ENCODE assay signal across 23 mouse cellular contexts in genomic region chr5:102009606-102010005, GRCm38 (mm10).
"Had no signal": no experiment of that assay in that cellular context is flagged by ENCODE, and none has a peak within 500 bp of the region (broad histone marks: within the 10 kb centered on the region; RNA-seq: fewer than 3 reads in every experiment).

No protein-coding gene starts in this region.

- ATAC-seq: forebrain, embryonic 15.5 days; forebrain, postnatal 0 days; hindbrain, postnatal 0 days; intestine, embryonic 16.5 days had no signal

- H3K27me3 ChIP-seq: forebrain, embryonic 15.5 days; heart, embryonic 12.5 days; hindbrain, embryonic 13.5 days; hindbrain, embryonic 15.5 days; kidney, embryonic 15.5 days; limb, embryonic 13.5 days; limb, embryonic 15.5 days had no signal

- H3K9ac ChIP-seq: forebrain, embryonic 15.5 days; forebrain, postnatal 0 days; heart, embryonic 12.5 days; hindbrain, embryonic 13.5 days; hindbrain, embryonic 15.5 days; kidney, embryonic 15.5 days; limb, embryonic 13.5 days; limb, embryonic 15.5 days; liver, embryonic 14.5 days had no signal

- H3K36me3 ChIP-seq: hindbrain, embryonic 15.5 days had no signal

- H3K9me3 ChIP-seq: forebrain, embryonic 15.5 days; heart, embryonic 10.5 days; heart, embryonic 12.5 days; hindbrain, embryonic 13.5 days; hindbrain, embryonic 15.5 days; kidney, embryonic 15.5 days; limb, embryonic 15.5 days had no signal

- H3K4me3 ChIP-seq: forebrain, embryonic 15.5 days; heart, embryonic 10.5 days; heart, embryonic 12.5 days; hindbrain, embryonic 13.5 days; hindbrain, embryonic 15.5 days; kidney, embryonic 15.5 days; limb, embryonic 13.5 days; limb, embryonic 15.5 days had no signal

- H3K4me2 ChIP-seq: forebrain, embryonic 15.5 days; heart, embryonic 12.5 days; hindbrain, embryonic 13.5 days; hindbrain, embryonic 15.5 days; kidney, embryonic 15.5 days; limb, embryonic 13.5 days; limb, embryonic 15.5 days had no signal

- DNase-seq: forebrain, postnatal 0 days; gastrocnemius, postnatal 14 days; gastrocnemius, postnatal 36 days; heart, adult 18-20 months; heart, postnatal 10 days; kidney, adult 11 months; kidney, adult 8-10 months; kidney, postnatal 25 days; layer of hippocampus, adult 9-11 months; layer of hippocampus, postnatal 36 days; left cerebral cortex, postnatal 4 days had no signal

- H3K27ac ChIP-seq: forebrain, embryonic 15.5 days; heart, embryonic 10.5 days; hindbrain, embryonic 13.5 days; hindbrain, embryonic 15.5 days; hindbrain, postnatal 0 days; kidney, embryonic 15.5 days; kidney, postnatal 0 days; limb, embryonic 13.5 days; limb, embryonic 15.5 days; liver, embryonic 14.5 days had no signal

- H3K4me1 ChIP-seq: limb, embryonic 13.5 days; limb, embryonic 15.5 days had no signal
